Mouse (Mus musculus) bone marrow macrophage, adult 2 months (primary cell): ENCODE data around the gene Thbs2. TPM values are rescaled to one million over a fixed set of nuclear protein-coding genes. Genes with fewer than 3 reads are reported as not detected.

Source experiments
- H3K27ac ChIP-seq: 2 replicates; pipeline ENCODE4 v1.5.1; 2012; ENCODE audit warnings: low read depth, low read length; ENCODE audit not compliant: insufficient read depth
- H3K4me1 ChIP-seq: 2 replicates; pipeline ENCODE4 v1.6.1; 2012; ENCODE audit warnings: low read length; ENCODE audit not compliant: control insufficient read depth, insufficient read depth
- H3K4me3 ChIP-seq: 2 replicates; pipeline ENCODE4 v1.5.1; 2012; ENCODE audit warnings: mild to moderate bottlenecking, low read length, moderate library complexity; ENCODE audit not compliant: insufficient read depth
- CTCF ChIP-seq: IDR thresholded peaks from 2 replicates; pipeline ENCODE4 v1.5.1; 2012; ENCODE audit warnings: low read depth, mild to moderate bottlenecking, low read length, moderate library complexity
- POLR2A ChIP-seq: IDR thresholded peaks from 2 replicates; pipeline ENCODE4 v1.6.1; 2012; ENCODE audit warnings: mild to moderate bottlenecking, low read depth, low read length, borderline replicate concordance
- polyA plus RNA-seq: library from polyadenylated mRNA; stranded (reverse); fragments of >200 nt; gene quantifications from 2 replicates; pipeline ENCODE4 v1.2.4, GENCODE M21; 2012; ENCODE audit not compliant: missing spikeins, insufficient read depth, insufficient read length

Gene Thbs2
- polyA plus RNA-seq, 1 experiment = 0.76 TPM

DNA sequence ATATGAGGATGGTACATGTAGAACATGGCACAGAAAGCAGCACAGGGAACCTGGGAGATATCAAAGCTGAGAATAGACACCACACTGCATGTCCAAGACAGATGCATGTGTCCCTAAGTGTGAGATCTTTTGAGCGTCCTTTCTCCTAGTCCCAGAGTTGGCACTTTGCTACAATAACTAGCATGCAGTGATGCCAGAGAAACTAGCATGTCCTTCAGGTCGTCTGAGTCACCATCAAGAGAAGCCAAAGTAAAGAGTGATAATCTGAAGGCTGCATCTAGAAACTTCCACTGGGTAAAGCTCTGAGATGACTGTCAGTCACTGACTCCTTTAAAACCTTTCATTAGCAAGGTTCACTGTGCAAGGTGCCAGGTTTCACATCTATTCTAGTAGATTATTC is 7.9 kb upstream of the Thbs2 start:
- Histone ChIP-seq H3K27ac (no peak overlapping the region), H3K4me1 (no peaks in the 10 kb centered on the region), H3K4me3 (no peak overlapping the region)
- no peak for TF ChIP-seq CTCF
- no peak for TF ChIP-seq POLR2A

DNA sequence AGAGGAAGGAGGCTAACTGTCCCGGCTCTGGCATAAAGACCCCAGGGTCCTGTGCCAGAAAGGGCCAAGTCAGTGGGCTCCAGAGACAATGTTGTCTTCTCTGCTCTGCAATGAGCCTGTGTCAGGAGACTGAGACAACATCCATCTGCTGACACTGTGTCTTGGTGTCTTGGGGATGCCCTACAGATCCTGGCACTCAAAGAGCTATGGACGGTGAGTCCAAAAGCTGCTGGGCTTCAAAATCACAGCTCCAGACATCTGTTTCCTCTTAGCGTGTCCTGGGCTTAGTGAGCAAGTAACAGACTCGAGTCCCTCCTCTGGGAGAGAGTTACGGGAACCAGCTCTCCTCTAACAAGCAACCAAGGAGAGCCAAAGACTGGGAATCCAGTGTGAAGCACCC is 6.2 kb upstream of the Thbs2 start:
- TF ChIP-seq POLR2A (no peak), CTCF (no peak)
- H3K4me1 ChIP-seq = no peaks in the 10 kb centered on the region
- no peak overlapping the region for H3K27ac ChIP-seq
- H3K4me3 ChIP-seq = no peak overlapping the region

DNA sequence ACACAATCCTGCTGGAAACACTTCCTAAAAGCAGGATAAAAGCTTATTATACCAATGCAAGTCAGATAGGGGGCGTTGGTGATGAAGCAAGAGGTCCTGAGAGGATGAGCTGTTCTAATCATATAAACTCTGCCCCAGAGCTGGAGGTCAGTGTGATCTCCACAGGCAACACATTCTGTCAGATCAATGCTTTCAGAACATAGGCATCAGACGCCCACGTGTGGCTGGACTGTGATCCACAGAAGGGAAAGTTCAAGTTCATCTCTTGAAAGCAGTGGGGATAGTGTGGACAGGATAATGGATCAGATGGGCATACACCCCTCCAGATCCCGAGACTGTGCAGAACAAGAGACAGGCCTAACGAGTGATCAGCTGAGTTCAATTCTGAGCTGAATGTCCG is 4.2 kb upstream of the Thbs2 start:
- no peak overlapping the region for H3K27ac ChIP-seq
- H3K4me3 ChIP-seq = no peak overlapping the region
- TF ChIP-seq POLR2A = no peak
- TF ChIP-seq CTCF = no peak
- no peaks in the 10 kb centered on the region for H3K4me1 ChIP-seq

DNA sequence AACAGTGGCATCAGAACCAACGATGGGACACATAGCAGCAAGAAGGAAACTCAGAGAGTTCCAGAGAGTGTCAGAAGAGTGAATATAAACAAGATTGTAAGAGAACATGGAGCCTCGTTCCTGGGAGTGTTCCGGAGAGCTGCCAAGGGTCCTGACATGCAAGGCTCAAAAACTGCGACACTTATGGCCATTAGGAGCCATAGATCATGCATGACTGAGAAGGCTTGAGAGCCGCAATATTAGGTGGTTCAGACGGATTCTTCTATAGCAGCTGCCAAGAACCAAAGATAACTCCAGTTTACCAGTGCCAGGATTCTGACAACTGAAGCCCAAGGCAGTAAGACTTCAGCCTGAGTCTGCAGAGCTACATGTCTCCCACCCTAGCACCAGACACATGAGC is 3.1 kb upstream of the Thbs2 start:
- no peaks in the 10 kb centered on the region for H3K4me1 ChIP-seq
- TF ChIP-seq CTCF (no peak), POLR2A (no peak)
- H3K4me3 ChIP-seq = no peak overlapping the region
- H3K27ac ChIP-seq = no peak overlapping the region

DNA sequence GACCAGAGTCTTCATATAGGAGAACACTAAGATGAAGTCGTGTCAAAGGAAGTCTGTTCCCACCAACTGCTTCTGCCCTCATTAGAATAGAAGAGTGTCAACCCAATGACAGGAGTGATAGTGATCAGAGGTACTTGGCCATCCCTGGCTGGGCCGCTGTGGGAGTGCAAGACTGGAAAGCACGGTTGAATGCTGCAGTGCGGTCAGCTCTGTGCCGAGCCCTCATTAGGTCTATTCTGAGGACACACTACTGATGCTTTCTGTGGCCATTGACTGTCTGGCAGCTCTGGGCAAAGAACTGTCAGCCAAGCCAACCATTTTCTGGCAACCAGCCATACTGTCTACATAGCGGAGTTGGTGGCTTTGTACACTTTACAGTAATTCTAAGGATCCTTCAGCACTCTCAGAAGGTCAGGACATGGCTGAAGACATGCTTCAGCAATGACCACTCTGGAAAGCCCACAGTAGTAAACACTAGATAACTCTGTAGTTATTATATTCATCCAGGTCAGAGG is 2.3 kb upstream of the Thbs2 start:
- Histone ChIP-seq H3K4me3 (no peak overlapping the region), H3K27ac (no peak overlapping the region), H3K4me1 (no peaks in the 10 kb centered on the region)
- TF ChIP-seq CTCF = no peak
- TF ChIP-seq POLR2A = no peak

DNA sequence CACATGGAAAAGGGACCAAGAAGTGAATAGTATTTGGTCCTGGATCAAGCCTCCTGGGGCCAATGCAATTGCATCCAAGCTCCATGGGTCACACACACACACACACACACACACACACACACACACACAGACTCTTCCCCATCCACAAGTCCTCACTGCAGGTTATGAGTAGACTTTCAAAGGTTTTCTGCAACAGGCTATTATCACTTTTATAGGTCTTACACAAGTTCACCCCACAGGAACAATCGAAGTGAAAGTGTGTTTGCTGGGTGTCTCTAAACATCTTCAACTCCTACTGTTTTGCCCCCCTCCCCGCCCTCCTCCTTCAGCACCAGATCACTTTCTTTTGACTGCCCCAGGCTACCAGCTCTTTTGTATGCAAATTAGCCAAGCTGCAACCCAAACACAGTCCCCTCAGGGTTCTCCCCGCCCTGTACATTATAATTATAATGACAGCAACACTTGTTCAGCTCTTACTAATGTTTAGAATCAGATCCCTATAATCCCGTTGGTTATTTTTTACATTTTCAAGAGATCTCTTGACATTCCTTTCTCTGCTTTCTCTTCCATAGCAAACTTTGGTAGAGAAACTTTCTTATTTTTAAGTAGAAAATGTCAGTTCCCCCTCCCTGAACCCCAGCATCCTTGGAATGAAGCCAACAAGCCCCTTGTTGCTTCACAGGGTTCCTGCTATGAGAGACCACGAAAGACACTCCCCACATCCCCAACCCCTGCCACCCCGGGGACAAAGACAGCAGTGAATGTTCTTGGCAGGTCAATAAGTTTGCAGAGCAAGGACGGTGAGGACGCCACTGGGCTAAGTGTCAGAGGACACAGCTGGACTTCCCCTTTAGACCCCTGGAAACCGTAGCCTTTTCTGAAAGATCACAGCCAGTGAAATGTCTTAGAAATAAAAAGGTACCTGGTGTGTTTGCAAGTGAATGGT is 714 bp downstream of the Thbs2 start:
- TF ChIP-seq POLR2A = no peak
- H3K4me3 ChIP-seq = no peak overlapping the region
- H3K4me1 ChIP-seq = no peaks in the 10 kb centered on the region
- H3K27ac ChIP-seq = no peak overlapping the region

DNA sequence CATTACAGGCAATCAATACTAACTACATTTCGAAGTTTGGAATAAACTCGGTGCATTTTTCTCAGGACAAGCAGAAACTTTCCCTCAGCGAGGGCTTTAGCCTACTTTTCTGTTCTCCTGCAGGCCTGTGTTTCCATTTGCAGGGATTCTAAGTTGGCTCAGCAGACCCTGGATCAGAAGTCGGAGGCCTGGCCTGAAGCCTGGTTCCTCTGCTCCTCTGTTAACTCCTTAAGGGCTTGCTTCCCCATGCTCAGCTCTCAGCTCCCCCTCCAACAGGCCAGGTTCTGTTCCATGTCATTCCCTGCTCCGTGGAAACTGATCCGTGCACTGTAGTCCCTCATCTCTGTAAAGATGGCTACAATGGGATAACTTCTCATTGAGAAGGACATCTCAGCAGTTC is 2.1 kb downstream of the Thbs2 start:
- TF ChIP-seq CTCF (no peak), POLR2A (no peak)
- Histone ChIP-seq H3K4me1 (no peaks in the 10 kb centered on the region), H3K4me3 (no peak overlapping the region), H3K27ac (no peak overlapping the region)

DNA sequence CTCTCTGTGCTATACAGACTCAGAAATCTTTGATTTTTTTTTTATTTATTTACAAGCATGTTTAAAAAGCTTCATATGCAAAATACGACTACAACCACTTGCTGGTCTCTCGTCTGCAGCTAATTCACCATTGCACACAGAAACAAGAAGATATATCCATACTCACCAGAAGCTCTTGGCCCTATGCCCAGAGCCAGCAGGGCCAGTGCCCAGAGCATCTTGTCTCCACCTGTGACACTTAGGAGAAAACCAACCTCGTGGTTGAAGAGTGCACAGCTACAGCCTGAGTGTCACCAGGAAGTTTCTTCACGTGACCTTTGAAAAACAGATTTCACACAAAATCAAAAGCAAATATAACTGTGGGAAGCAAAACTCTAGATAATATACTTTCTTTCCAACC is 2.8 kb downstream of the Thbs2 start:
- Histone ChIP-seq H3K4me1 (no peaks in the 10 kb centered on the region), H3K27ac (no peak overlapping the region), H3K4me3 (no peak overlapping the region)
- TF ChIP-seq POLR2A = no peak
- no peak for TF ChIP-seq CTCF

DNA sequence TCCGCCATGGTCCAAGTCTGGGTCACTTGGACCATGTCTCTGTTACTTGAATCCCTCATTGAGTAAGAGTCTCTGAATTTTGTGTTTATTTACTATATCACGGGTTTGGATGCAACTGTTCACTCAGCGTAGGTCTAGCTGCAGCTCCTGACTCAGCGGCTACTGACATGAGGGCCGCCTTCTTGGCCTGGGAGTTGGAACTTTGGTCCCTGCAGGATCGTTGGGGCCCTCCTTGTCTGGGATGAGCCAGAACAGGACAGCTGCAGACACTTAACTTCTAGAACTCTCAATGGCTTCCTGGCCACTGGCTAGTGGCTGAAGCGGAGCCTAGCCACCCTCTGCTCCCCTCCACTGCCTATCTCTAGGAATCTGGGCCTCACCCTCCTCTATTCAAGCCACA is 11.2 kb downstream of the Thbs2 start:
- TF ChIP-seq POLR2A (no peak), CTCF (no peak)
- H3K4me1 ChIP-seq = no peaks in the 10 kb centered on the region

DNA sequence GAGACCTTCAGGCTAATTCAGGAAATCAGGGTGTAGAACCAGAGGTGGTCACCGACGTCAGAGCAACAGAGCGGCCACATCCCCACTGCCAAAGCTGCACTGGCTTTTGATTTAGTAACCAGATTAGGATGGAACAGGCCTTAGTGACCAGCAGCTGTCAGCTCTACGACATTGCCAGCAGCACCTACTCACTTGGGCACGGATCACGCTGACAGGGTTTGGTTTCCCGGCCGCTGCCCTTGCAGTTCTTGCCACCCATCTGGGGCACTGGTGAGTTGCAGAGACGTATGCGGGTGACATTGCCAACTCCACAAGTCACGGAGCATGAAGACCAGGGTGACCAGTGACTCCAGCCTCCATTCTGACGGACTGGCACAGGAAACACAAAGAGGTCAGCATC is 13.0 kb downstream of the Thbs2 start:
- no peak overlapping the region for H3K27ac ChIP-seq
- TF ChIP-seq POLR2A (no peak), CTCF (no peak)

More for the DNA sequence above, 11.2 kb downstream of the Thbs2 start:
- H3K4me3 ChIP-seq = no peak overlapping the region
- H3K27ac ChIP-seq = no peak overlapping the region

More for the DNA sequence above, 13.0 kb downstream of the Thbs2 start:
- Histone ChIP-seq H3K4me3 (no peak overlapping the region), H3K4me1 (no peaks in the 10 kb centered on the region)
